Mouse (Mus musculus) forebrain, embryonic 13.5 days (tissue): ENCODE data around the gene Pin1. TPM values are rescaled to one million over a fixed set of nuclear protein-coding genes. Genes with fewer than 3 reads are reported as not detected.

Experiments used
- ATAC-seq: fragments of 200-750 bp; cut with Nextera tagmentation; 2 replicates; pipeline ENCODE4 v1.8.0; 2017
- H3K27ac ChIP-seq: fragments of 300-500 bp; sonication (generic); 2 replicates; pipeline ENCODE4 v1.5.1; 2015; ENCODE audit warnings: inconsistent platforms, mild to moderate bottlenecking, moderate library complexity
- H3K27me3 ChIP-seq: fragments of 300-500 bp; sonication (generic); 2 replicates; pipeline ENCODE4 v1.6.1; 2015; ENCODE audit warnings: mild to moderate bottlenecking, inconsistent platforms
- H3K36me3 ChIP-seq: fragments of 300-500 bp; sonication (generic); 2 replicates; pipeline ENCODE4 v1.6.1; 2015; ENCODE audit warnings: mild to moderate bottlenecking, inconsistent platforms; ENCODE audit not compliant: poor library complexity, severe bottlenecking
- H3K4me1 ChIP-seq: fragments of 300-500 bp; sonication (generic); 2 replicates; pipeline ENCODE4 v1.6.1; 2015; ENCODE audit warnings: inconsistent platforms
- H3K4me2 ChIP-seq: fragments of 300-500 bp; sonication (generic); 2 replicates; pipeline ENCODE4 v1.6.1; 2015; ENCODE audit warnings: inconsistent platforms, mild to moderate bottlenecking, moderate library complexity
- H3K4me3 ChIP-seq: fragments of 300-500 bp; sonication (generic); 2 replicates; pipeline ENCODE4 v1.5.1; 2015; ENCODE audit warnings: mild to moderate bottlenecking, inconsistent platforms
- H3K9ac ChIP-seq: fragments of 300-500 bp; sonication (generic); 2 replicates; pipeline ENCODE4 v1.6.1; 2015; ENCODE audit warnings: mild to moderate bottlenecking, inconsistent platforms
- H3K9me3 ChIP-seq: fragments of 300-500 bp; sonication (generic); replicated peaks from 2 replicates; pipeline ENCODE4 v1.6.1; 2016; ENCODE audit warnings: inconsistent platforms
- WGBS: fragments of 180-500 bp; shearing (Covaris S2); methylation state at CpG from one replicate; pipeline ENCODE4 v1.1.7; 2015; 5-methylcytosine and 5-hydroxymethylcytosine counted together
- polyA plus RNA-seq: library from polyadenylated mRNA; unstranded; fragments of >200 nt; fragmentation: Nextera tagmentation; extraction: Ambion mirVana; gene quantifications from 2 replicates; pipeline ENCODE4 v1.2.1, GENCODE M21; 2015

The Pin1 gene
- polyA plus RNA-seq, 1 experiment from 2014 or later = 64.8 TPM

DNA sequence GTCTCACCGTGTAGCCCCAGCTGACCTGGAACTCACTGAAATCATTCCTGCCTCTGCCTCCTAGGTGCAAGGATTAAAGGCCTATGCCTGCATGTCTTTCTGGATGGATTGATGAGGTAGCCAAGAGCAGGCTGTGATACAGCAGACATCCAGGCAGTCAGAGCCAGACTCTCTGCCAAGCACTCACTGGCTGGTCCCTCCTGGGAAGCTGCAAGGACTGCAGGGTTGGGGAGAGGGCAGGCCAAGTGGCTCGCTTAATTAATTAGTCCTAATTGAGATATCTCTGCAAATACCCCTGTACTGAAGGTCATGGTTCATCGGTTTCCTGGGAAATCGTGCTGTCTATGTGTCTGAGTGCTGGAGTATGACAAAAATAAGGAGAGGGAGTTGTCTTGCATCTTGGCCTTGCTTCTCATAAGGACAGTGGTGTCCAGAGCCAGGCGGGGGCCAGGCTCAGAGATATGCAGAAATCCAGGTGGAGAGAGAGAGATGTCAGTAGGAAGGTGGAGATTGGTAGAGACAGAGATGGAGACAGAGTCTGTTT lies 61.1 kb downstream of the Pin1 start:
- Histone ChIP-seq H3K36me3 (0 out of 2 replicates have a peak, but pooled peaks cover 4% of the 10 kb centered on the region), H3K4me2 (no peak overlapping the region), H3K9me3 (no peaks in the 10 kb centered on the region; the same call in 1 of the 2 replicates), H3K4me1 (peaks cover 15% of the 10 kb centered on the region), H3K4me3 (no peak overlapping the region), H3K27me3 (no peaks in the 10 kb centered on the region), H3K9ac (peak overlapping the region; percentile 26; the same call in 1 of the 2 replicates), H3K27ac (peak overlapping the region; percentile 81)
- WGBS = 64% methylated on average over 5 of the region's 5 CpGs
- ATAC-seq = peak; percentile 39; the same call in 1 of the 2 replicates

GRCm38 (mm10) chr9:20713478-20713987 lies 61.6 kb downstream of the Pin1 start:
- Histone ChIP-seq H3K9ac (peak overlapping the region; percentile 26; the same call in 1 of the 2 replicates), H3K4me1 (peaks cover 15% of the 10 kb centered on the region), H3K27me3 (no peaks in the 10 kb centered on the region), H3K36me3 (0 out of 2 replicates have a peak, but pooled peaks cover 4% of the 10 kb centered on the region), H3K4me3 (no peak overlapping the region), H3K9me3 (no peaks in the 10 kb centered on the region; the same call in 1 of the 2 replicates), H3K27ac (peak overlapping the region; percentile 81), H3K4me2 (peak overlapping the region; percentile 33; the same call in 1 of the 2 replicates)
- ATAC-seq = peak; percentile 89
- 20% methylated on average over 11 of the region's 11 CpGs for WGBS

DNA sequence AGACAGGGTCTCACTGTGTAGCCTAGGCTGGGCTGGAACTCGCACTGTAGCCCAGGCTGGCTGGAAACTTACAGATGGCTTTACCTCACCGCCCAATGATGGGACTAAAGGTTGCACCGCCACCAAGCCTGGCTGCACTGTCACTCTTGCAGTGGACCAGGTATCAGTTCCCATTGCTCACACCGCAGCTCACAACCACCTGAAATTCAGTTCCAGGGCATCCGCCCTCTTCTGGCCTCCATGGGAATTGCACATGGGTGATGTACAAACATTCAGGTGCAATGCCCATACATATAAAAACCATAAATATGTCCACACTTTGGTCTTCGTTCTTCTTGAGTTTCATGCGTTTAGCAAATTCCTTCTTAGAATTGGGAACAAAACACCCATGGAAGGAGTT lies 63.4 kb downstream of the Pin1 start:
- peaks cover 15% of the 10 kb centered on the region for H3K4me1 ChIP-seq
- no peak overlapping the region for H3K4me3 ChIP-seq
- no peak overlapping the region for H3K9ac ChIP-seq
- H3K27ac ChIP-seq = no peak overlapping the region
- no peaks in the 10 kb centered on the region for H3K27me3 ChIP-seq
- no peaks in the 10 kb centered on the region; the same call in 1 of the 2 replicates for H3K9me3 ChIP-seq
- no peak for ATAC-seq
- 0 out of 2 replicates have a peak, but pooled peaks cover 4% of the 10 kb centered on the region for H3K36me3 ChIP-seq
- WGBS = 77% methylated on average over 7 of the region's 7 CpGs
- no peak overlapping the region for H3K4me2 ChIP-seq

Other genes starting within 250 kb of the Pin1 start
- gene Zfp26, start 191.9 kb upstream of the Pin1 start, polyA plus RNA-seq = 22.3 and 23.8 TPM in 2 replicates
- gene Zfp426, start 159.3 kb upstream of the Pin1 start, polyA plus RNA-seq = 30.1 and 35.2 TPM in 2 replicates
- gene Zfp266, start 130.7 kb upstream of the Pin1 start, polyA plus RNA-seq = 158 TPM in 2 replicates
- 37.0 and 37.1 TPM in 2 replicates for gene Zfp846, start 70.8 kb upstream of the Pin1 start, polyA plus RNA-seq
- 533 and 604 TPM in 2 replicates for gene Ubl5, start 9.2 kb upstream of the Pin1 start, polyA plus RNA-seq
- gene Fbxl12, start 7.3 kb upstream of the Pin1 start, polyA plus RNA-seq = 15.0 and 15.4 TPM in 2 replicates
- gene Olfm2, start 94.3 kb downstream of the Pin1 start, polyA plus RNA-seq = 52.6 and 68.1 TPM in 2 replicates
- gene Col5a3, start 163.0 kb downstream of the Pin1 start, polyA plus RNA-seq = 0.11 and 0.15 TPM in 2 replicates
- not detected in 2 replicates for gene Rdh8, start 166.4 kb downstream of the Pin1 start, polyA plus RNA-seq
- gene A230050P20Rik, start 216.5 kb downstream of the Pin1 start, polyA plus RNA-seq = 1.1 and 1.2 TPM in 2 replicates
- 8.5 and 11.1 TPM in 2 replicates for gene Angptl6, start 227.6 kb downstream of the Pin1 start, polyA plus RNA-seq
- 57.7 and 65.2 TPM in 2 replicates for gene Ppan, start 236.1 kb downstream of the Pin1 start, polyA plus RNA-seq
- gene Eif3g, start 246.5 kb downstream of the Pin1 start, polyA plus RNA-seq = 327 and 332 TPM in 2 replicates